Mouse (Mus musculus) limb, embryonic 10.5 days (tissue): ENCODE measurements around the gene Ghrhr. TPM values are rescaled to one million over a fixed set of nuclear protein-coding genes. Genes with fewer than 3 reads are reported as not detected.

Experiments
- DNase-seq: peaks from one replicate; pipeline ENCODE4 v3.0.0-alpha.2; 2017; ENCODE audit warnings: low spot score
- H3K27ac ChIP-seq: fragments of 300-500 bp; sonication (generic); 2 replicates; pipeline ENCODE4 v1.5.1; 2016; ENCODE audit warnings: mild to moderate bottlenecking
- H3K27me3 ChIP-seq: fragments of 300-500 bp; sonication (generic); 2 replicates; pipeline ENCODE4 v1.6.1; 2016; ENCODE audit warnings: low read depth, mild to moderate bottlenecking; ENCODE audit not compliant: poor library complexity, severe bottlenecking
- H3K36me3 ChIP-seq: fragments of 300-500 bp; sonication (generic); 2 replicates; pipeline ENCODE4 v1.6.1; 2016; ENCODE audit warnings: mild to moderate bottlenecking, moderate library complexity
- H3K4me1 ChIP-seq: fragments of 300-500 bp; sonication (generic); 2 replicates; pipeline ENCODE4 v1.6.1; 2016
- H3K4me3 ChIP-seq: fragments of 300-500 bp; sonication (generic); 2 replicates; pipeline ENCODE4 v1.5.1; 2016; ENCODE audit warnings: mild to moderate bottlenecking, moderate library complexity
- H3K9me3 ChIP-seq: fragments of 300-500 bp; sonication (generic); replicated peaks from 2 replicates; pipeline ENCODE4 v1.6.1; 2016; ENCODE audit warnings: mild to moderate bottlenecking
- WGBS: fragments of 180-500 bp; shearing (Covaris S2); methylation state at CpG from one replicate; pipeline ENCODE4 v1.1.7; 2016; 5-methylcytosine and 5-hydroxymethylcytosine counted together
- polyA plus RNA-seq: library from polyadenylated mRNA; unstranded; fragments of >200 nt; fragmentation: Nextera tagmentation; extraction: Ambion mirVana; gene quantifications from 2 replicates; pipeline ENCODE4 v1.2.1, GENCODE M21; 2016

Ghrhr gene
- polyA plus RNA-seq, 1 experiment from 2014 or later = not detected

GRCm38 (mm10) chr6:55410119-55410775 is 34.2 kb downstream of the Ghrhr start:
- WGBS = 37% methylated on average over 7 of the region's 7 CpGs
- Histone ChIP-seq H3K4me1 (peaks cover 13% of the 10 kb centered on the region), H3K27me3 (no peaks in the 10 kb centered on the region)

GRCm38 (mm10) chr6:55410977-55411376 is 34.9 kb downstream of the Ghrhr start:
- H3K27me3 ChIP-seq = no peaks in the 10 kb centered on the region
- peaks cover 13% of the 10 kb centered on the region for H3K4me1 ChIP-seq
- no peak overlapping the region for H3K27ac ChIP-seq
- no peak for DNase-seq
- 88% methylated on average over 5 of the region's 5 CpGs for WGBS
- no peak overlapping the region for H3K4me3 ChIP-seq
- H3K36me3 ChIP-seq = no peaks in the 10 kb centered on the region
- no peaks in the 10 kb centered on the region for H3K9me3 ChIP-seq

More at GRCm38 (mm10) chr6:55410119-55410775, 34.2 kb downstream of the Ghrhr start:
- Histone ChIP-seq H3K36me3 (no peaks in the 10 kb centered on the region), H3K9me3 (no peaks in the 10 kb centered on the region), H3K4me3 (no peak overlapping the region), H3K27ac (no peak overlapping the region)
- DNase-seq = no peak

GRCm38 (mm10) chr6:55416202-55416601 is 40.1 kb downstream of the Ghrhr start:
- Histone ChIP-seq H3K36me3 (no peaks in the 10 kb centered on the region), H3K4me3 (no peak overlapping the region), H3K27ac (no peak overlapping the region), H3K9me3 (no peaks in the 10 kb centered on the region), H3K27me3 (no peaks in the 10 kb centered on the region), H3K4me1 (0 out of 2 replicates have a peak, but pooled peaks cover 4% of the 10 kb centered on the region)
- DNase-seq = no peak
- WGBS = 89% methylated on average over 5 of the region's 5 CpGs

- WGBS = 57% methylated on average over 2 of the region's 2 CpGs
- H3K27me3 ChIP-seq = no peaks in the 10 kb centered on the region
- no peak overlapping the region for H3K4me3 ChIP-seq
- H3K9me3 ChIP-seq = no peaks in the 10 kb centered on the region
- no peaks in the 10 kb centered on the region for H3K36me3 ChIP-seq
- 0 out of 2 replicates have a peak, but pooled peaks cover 6% of the 10 kb centered on the region for H3K4me1 ChIP-seq
- no peak for DNase-seq
- no peak overlapping the region for H3K27ac ChIP-seq
These were observed 42.8 kb downstream of the Ghrhr start for GRCm38 (mm10) chr6:55418746-55419410.

- 68% methylated on average over 3 of the region's 3 CpGs for WGBS
These were observed 44.3 kb downstream of the Ghrhr start for GRCm38 (mm10) chr6:55420411-55420810.

GRCm38 (mm10) chr6:55420869-55421361 is 44.8 kb downstream of the Ghrhr start:
- Histone ChIP-seq H3K27ac (no peak overlapping the region), H3K36me3 (no peaks in the 10 kb centered on the region), H3K27me3 (no peaks in the 10 kb centered on the region), H3K4me1 (0 out of 2 replicates have a peak, but pooled peaks cover 6% of the 10 kb centered on the region), H3K9me3 (no peaks in the 10 kb centered on the region), H3K4me3 (no peak overlapping the region)
- no peak for DNase-seq
- whole genome bisulfite sequencing = 50% methylated on average over 1 of the region's 1 CpGs

More at GRCm38 (mm10) chr6:55420411-55420810, 44.3 kb downstream of the Ghrhr start:
- no peak overlapping the region for H3K4me3 ChIP-seq
- no peak overlapping the region for H3K27ac ChIP-seq
- no peaks in the 10 kb centered on the region for H3K36me3 ChIP-seq
- no peak for DNase-seq
- no peaks in the 10 kb centered on the region for H3K9me3 ChIP-seq
- no peaks in the 10 kb centered on the region for H3K27me3 ChIP-seq
- H3K4me1 ChIP-seq = 0 out of 2 replicates have a peak, but pooled peaks cover 6% of the 10 kb centered on the region

GRCm38 (mm10) chr6:55432121-55432520 is 56.0 kb downstream of the Ghrhr start:
- H3K9me3 ChIP-seq = no peaks in the 10 kb centered on the region
- H3K4me1 ChIP-seq = peaks cover 12% of the 10 kb centered on the region; the same call in 1 of the 2 replicates
- no peak overlapping the region for H3K4me3 ChIP-seq
- no peaks in the 10 kb centered on the region for H3K27me3 ChIP-seq
- no peaks in the 10 kb centered on the region for H3K36me3 ChIP-seq
- H3K27ac ChIP-seq = no peak overlapping the region
- DNase-seq = no peak

- DNase-seq = no peak
- Histone ChIP-seq H3K9me3 (no peaks in the 10 kb centered on the region), H3K4me1 (peaks cover 12% of the 10 kb centered on the region; the same call in 1 of the 2 replicates), H3K27ac (no peak overlapping the region), H3K4me3 (no peak overlapping the region), H3K36me3 (no peaks in the 10 kb centered on the region), H3K27me3 (no peaks in the 10 kb centered on the region)
- whole genome bisulfite sequencing = 35% methylated on average over 3 of the region's 3 CpGs
These were observed 58.3 kb downstream of the Ghrhr start for GRCm38 (mm10) chr6:55434360-55434759.

GRCm38 (mm10) chr6:55435266-55436159 is 59.4 kb downstream of the Ghrhr start:
- DNase-seq = no peak
- H3K27ac ChIP-seq = no peak overlapping the region
- 77% methylated on average over 8 of the region's 8 CpGs for WGBS

GRCm38 (mm10) chr6:55437919-55438318 is 61.8 kb downstream of the Ghrhr start:
- 59% methylated on average over 3 of the region's 3 CpGs for WGBS
- H3K9me3 ChIP-seq = no peaks in the 10 kb centered on the region
- no peak overlapping the region for H3K4me3 ChIP-seq
- no peak overlapping the region for H3K27ac ChIP-seq
- no peaks in the 10 kb centered on the region for H3K36me3 ChIP-seq
- DNase-seq = no peak
- no peaks in the 10 kb centered on the region for H3K27me3 ChIP-seq
- H3K4me1 ChIP-seq = peaks cover 12% of the 10 kb centered on the region; the same call in 1 of the 2 replicates

More at GRCm38 (mm10) chr6:55435266-55436159, 59.4 kb downstream of the Ghrhr start:
- Histone ChIP-seq H3K27me3 (no peaks in the 10 kb centered on the region), H3K4me3 (no peak overlapping the region), H3K36me3 (no peaks in the 10 kb centered on the region), H3K4me1 (peaks cover 12% of the 10 kb centered on the region; the same call in 1 of the 2 replicates), H3K9me3 (no peaks in the 10 kb centered on the region)
